Mouse (Mus musculus): ENCODE results near the gene Ckap2l.

Ckap2l gene

DNA sequence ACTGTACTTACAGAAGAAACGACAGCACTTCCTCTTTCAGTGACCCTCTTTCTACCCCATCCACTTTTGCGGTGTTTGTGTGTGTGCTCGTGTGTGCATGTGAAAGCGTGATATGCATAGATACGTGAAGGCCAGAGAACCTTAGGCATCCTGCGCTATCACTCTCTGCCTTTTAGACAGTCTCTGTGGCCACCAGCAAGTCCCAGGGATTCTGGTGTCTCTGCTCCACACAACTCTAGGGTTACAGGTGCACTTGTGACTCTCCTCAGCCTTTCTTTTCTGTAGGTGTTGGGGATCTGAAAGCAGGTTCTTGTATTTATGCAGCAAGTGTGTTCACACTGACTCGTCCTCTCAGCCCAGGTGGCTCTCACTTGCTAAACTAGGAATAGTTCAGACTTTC is 31.7 kb downstream of the Ckap2l start:
- in situ Hi-C loops (cut with MseI, MboI) = no loop called here

DNA sequence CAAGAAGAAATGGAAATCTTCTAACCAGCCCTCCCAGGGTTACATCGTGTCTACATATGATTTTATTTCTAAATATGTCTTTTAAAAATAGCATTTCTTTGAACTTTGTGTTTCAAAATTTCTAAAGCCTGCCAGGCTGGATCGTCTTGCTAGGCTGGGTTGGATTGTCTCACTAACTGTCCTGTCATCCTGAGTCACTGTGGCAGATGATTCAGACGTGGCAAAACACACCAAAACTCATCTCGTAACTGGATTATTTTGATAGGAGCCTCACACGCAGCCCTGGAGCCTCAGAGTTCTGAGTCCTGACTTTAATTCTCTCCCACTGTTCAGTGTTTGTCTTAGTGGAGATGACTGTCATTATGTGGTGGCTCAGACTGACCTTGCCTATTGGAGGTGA is 33.9 kb downstream of the Ckap2l start:
- in situ Hi-C loops (cut with MseI, MboI) = no loop called here

DNA sequence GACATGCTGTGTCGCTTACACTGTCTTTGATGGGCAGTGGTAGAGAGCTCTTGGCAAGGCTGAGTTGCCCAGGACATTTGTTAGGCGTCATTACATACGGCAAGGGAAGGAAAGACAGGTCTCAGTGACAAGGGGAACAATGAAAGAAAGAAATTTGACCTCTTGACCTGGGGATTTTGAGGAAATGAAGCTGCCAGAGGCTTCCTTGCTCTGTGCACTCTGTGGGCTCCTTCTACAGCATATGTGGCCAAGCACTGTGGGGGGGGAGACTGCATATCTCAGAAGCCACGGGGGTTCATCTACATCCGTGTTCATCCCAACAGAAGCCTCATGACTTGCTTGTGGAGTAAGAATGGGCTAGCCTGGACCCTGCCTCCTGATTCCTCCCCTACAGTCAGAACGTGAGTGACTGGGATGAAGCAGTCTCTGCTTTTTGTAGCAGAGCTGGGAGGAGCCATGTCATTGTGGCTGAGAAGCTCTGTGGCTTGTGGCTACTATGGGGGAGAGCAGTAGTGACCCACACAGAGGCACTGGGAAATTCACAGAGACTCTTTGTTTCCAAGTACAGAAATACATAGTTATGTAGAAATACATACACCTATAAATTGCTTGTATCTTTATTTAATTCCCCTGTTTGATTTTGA is 35.7 kb downstream of the Ckap2l start:
- in situ Hi-C loops (cut with MseI, MboI) = no loop called here

DNA sequence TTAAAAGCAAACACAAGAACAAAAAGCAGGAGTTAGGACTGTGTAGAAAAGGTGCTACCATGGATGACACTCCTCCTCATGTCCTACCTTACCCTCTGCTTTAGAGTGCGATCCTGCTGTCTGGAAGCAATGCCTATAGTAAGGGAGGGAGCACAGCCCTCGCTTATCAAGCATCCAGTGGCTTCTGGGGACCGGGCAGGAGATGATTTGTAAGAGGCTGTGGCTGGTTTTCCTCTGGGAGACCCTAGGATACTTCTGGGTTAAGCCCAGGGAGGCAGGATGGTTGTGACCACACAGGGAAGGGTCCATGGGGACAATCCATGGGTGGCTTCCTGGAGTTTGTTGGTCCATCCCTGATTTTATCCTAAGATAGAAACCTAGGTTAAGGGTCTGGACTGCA is 36.4 kb downstream of the Ckap2l start:
- in situ Hi-C loops (cut with MseI, MboI) = no loop called here

DNA sequence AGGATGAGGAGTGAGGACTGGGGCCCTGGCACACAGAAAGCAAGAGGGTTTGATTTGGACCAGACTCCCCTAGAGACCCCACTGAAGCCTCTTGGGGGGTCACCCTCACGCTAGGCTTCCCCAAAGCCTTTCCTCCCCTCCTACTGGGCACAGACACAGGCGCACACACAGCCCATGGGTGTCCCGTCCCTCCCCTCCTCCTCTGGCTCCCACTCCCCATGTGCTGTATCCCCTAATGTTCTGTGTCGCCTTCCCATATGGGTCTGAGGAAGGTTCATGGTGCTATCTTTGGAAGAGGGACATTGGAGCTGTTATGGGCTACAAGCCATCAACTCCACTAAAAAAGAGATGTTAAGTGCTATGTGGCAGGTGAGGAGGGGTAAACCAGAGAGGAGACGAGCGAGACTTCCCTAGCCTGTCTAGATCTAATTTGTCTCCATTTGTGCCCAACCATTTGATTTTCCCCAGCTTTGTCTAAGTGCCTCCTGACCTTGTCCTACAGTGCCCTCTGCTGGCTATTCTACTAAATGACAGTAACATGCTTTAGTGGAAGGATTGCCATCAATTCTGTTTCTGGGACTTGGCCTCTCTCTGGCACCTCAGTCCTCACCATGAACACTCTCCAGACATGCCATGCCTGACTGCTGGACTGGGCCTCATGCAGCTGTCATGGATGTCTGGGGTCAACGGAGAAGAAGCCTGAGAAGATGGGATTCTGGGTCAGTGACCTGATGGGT is 38.4 kb downstream of the Ckap2l start:
- in situ Hi-C loops (cut with MseI, MboI) = loop anchor here in 1 of 2 experiments (5.0 kb wide), 1 partner anchor 81 kb away; no protein-coding TSS in a partner anchor

DNA sequence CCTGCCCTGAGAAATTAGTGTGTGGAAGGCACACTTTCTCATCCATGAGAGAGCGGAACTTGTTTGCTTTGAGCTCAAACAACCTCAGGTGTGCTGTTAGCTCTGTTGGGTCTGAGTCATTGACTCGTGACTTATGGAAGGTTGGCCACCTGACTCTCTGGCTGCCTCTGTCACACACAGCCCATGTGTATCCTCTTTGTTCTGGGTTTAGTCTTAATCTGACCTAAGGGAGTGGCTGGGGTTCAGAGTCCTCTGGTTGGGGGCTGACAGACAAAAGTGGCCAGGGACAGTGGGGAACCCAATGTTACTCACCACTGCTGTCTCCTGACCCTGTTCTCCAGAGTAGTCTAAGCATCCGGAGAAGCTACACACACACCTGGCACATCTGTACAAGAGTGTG is 39.0 kb downstream of the Ckap2l start:
- in situ Hi-C loops (cut with MseI, MboI) = loop anchor here in 1 of 2 experiments (5.0 kb wide), 1 partner anchor 81 kb away; no protein-coding TSS in a partner anchor

DNA sequence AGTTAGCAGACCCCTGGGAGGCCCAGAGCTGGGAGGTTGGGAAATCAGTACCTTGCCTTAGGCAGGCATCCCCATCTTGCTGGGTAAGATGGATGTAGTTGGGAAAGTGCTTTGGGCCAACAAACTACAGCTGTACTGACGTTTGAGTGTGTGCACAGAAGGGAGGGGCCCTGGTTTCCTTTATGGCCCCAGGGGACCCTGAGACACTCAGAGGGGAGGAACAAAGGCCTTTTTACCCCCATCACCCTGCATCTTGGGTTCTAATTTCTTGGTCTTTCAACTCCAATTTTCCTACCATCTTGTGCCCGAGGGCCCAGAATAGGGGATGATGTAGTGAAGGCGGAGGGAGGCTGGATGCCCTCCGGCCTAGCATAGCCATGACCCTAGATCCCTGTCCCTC is 41.0 kb downstream of the Ckap2l start:
- in situ Hi-C loops (cut with MseI, MboI) = loop anchor here in 1 of 2 experiments (5.0 kb wide), 1 partner anchor 79 kb away; no protein-coding TSS in a partner anchor

DNA sequence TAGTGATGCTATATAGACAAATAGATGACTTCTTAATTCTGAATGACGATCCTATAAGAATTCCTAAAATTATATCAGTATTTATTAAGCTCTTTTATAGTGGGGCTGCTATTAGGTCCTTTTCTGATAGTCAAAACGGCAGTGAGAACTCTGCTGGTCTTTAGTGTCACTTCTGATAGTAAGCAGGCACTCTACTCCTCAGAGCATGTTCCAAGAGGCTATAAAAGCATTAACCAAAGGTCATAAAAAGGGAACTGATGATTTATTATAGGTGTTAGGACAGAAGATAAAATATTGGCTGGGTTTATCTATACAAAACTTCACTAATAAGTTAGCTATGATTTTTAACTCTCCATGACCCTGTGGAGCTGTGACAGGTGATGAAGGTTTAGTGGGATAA is 42.9 kb downstream of the Ckap2l start:
- in situ Hi-C loops (cut with MseI, MboI) = no loop called here

DNA sequence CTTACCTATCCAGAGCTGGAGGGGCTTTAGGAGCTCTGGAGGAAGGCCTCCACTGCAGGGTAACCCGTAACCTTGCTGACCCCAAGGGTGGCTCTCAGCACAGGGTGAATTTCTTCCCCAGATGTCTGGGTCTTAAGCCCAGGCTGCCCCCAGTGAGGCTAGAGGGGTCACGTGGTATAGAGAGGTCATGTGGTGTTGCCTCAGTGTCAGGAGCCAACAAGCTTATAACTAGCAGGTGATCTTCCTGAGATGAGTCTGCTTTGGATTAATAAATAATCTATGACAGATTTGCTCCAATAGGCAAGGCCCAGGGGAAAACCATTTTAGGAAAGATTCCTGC is 43.4 kb downstream of the Ckap2l start:
- in situ Hi-C loops (cut with MseI, MboI) = no loop called here

DNA sequence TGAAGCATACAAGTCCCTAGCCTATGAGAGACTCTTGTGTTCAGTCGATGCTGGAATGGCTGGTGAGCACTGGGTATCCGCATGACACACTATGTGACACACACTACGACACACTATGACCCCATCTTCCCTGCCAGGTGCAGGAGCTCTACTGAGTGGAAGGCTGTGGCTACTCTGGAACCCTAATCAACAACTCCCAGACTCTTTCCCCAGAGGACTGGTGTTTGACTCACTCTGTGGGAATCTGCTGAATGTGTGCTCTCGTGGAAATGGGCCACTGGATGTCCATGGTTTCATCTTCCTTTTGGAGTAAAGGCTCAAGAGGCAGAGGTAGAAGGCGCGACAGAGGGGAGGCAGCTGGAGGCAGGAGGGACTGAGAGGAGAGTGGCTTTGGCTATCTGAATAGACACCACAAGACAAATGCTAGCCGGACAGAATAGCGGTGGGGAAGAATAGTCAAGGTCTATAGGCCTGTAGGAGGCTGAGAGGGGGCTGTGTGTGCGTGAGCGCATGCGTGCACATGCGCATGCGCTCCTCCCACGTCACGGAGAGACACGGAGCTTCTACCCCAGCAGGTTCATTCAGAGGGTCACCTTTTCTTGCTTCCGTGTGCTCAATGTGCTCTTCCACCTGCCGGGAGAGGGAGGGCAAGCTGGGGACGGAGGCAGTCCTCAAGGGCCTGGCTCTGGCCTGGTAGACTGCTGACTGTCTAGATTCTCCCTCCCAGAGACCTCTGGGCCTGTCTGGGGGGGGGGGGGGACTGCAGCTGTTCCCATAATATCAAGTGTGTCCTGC is 44.0 kb downstream of the Ckap2l start:
- in situ Hi-C loops (cut with MseI, MboI) = no loop called here

DNA sequence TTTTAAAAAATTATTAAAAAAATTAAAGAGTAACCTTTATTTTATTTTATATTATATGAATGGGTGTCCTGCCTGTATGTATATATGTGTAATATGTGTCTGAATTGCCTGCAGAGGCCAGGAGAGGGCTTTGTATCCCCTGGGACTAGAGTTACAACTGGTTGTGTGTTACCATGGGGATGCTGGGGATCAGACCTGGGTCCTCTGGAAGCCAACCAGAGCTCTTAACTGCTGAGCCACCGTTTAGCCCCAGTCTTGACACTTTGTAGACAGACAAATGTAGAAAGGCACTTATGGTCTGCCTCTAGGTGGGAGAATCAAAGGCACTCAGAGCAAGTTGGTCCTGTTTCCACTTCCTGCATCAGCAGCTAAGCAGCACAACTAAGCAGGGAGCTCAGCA is 47.7 kb downstream of the Ckap2l start:
- in situ Hi-C loops (cut with MseI, MboI) = no loop called here

DNA sequence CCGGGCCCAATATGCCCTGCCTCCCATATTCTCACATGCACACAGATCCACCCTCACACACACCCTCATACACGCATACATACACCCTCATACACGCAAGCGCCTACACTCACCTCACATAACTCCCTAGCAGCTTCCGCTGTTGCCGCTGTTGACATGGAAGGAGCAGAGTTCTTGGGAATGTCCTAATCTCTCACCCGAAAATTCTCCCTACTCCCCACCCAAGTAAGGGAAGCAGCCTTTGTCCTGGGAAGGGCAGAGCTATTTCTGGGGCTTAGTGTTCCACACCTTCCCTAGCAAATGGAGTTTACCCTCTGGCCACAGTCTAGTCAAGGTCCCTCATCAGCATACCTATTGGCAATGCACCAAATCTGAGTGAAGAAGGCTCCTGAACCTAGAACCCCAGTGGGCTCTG is 49.3 kb downstream of the Ckap2l start:
- in situ Hi-C loops (cut with MseI, MboI) = no loop called here

DNA sequence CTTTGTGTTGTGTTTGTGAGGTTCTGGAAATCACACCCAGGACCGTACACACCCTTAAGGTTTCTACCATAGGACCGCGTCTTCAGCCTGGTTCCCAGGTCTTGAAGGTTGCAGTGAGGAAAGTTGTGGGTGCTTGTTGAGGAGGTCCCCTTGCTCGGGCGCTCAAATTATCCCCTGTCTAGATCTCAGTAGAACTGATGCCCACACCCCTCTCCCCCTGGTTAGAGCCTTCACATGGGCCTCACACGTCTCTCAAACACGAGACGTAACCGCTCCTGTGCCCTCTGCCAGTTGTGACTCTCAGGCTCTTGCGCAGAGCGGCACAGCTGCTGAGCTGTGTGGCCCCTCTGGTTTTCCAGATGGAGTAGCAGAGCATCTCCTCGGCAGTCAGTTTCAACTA is 50.1 kb downstream of the Ckap2l start:
- in situ Hi-C loops (cut with MseI, MboI) = no loop called here

DNA sequence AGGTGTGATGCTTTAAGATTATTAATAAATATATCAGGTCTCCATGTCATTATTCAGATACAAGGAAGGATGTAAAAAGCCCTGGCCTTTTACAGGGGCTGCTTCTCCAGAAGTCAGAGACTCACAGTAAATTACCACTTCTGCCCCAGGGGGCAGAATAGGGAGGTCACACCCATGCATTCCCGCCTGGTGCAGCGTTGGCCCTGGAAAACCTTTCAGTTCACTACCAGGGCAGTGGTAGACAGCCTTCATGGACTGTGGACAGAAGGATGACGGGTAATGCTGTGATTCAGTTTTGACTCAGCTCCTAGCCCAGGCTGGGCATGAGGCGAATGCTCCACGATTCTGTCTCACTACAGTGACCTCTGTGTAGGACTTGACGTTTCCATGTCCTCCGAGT is 50.6 kb downstream of the Ckap2l start:
- in situ Hi-C loops (cut with MseI, MboI) = no loop called here

DNA sequence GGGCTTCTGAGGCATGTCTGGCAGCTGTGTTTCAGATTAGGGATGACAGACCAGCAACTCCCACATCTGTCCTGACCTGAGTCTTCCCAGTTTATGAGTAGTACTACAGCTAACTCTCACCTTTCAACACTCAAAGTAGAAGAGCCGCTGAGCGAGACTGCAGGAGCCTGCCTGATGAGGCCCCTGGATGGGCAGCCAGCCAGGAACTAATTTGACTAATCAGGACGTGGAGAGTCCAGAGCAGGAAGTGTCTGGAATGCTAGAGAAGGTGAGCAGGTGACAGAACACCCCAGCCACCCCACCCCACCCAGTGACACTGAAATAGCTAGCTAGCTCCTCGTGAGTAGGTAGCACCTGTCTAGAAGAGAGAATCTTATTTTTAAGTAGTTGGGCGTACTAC is 51.4 kb downstream of the Ckap2l start:
- in situ Hi-C loops (cut with MseI, MboI) = no loop called here

DNA sequence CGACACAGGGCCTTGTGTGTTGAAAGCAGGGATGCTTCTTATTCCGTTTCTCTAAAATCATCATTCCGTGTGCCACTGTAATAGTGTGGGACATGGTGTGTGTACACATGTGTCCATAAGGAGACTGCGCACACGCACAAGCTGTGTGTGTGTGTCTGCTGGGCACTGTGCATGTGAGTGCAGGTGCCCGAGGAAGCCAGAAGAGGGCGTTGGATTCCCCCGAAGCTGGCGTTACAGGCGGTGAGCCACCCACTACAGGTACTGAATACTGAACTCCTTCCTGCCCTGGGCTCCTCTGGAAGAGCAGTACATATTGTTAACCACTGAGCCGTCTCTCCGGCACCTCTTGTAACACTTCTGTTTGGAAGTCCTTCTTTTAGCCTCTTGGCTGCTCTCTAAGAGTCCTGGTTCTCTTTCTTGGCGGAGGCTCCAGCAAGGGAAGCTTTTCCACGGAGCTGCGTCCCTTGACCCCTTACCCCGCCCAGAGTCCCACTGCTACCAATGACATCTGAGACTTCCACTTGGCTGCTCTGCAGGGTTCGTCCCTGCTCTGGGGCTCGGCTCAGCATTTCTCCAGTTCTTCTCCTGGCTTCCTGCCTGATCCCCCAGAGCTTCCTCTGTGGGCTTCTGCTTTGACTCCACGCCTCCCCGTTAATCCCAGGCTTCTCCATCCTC is 52.4 kb downstream of the Ckap2l start:
- in situ Hi-C loops (cut with MseI, MboI) = no loop called here

DNA sequence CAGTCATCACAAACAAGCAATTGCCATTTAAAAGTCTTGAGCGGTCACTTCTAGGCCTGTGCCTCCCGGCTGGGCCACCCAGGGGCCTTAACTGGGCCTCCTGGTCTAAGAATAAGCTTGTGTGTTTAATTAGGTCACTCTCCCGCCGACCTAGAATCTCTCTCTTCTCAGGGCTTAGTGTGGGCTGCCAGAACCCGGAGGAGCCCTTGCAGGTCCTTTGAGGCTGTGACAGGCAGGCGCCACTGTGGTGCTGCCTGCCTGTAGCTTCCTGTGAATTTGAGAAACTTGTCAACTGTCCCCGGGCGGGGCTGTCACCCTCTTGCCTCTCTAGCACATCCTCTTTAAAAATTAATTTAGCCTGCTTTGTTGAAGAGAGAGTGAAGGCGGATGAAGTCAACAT is 53.2 kb downstream of the Ckap2l start:
- in situ Hi-C loops (cut with MseI, MboI) = no loop called here

DNA sequence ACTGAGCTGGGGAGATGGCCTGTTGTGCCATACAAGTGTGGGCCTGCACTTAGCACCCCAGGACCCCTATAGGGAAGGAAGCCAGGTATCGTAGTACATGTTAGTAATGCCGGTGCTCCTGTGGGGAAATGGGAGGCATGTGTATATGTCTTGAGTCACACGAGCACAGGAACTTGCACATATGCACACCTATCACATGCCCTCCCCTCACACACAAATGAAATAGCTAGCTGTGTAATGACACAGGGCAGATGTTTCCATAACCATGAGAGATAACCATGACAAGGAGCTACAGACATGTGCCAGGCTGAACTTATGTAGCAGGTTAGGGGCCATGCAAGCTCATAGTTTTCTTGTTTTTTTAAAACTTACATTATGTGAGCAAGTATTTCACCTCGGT is 54.0 kb downstream of the Ckap2l start:
- in situ Hi-C loops (cut with MseI, MboI) = no loop called here

DNA sequence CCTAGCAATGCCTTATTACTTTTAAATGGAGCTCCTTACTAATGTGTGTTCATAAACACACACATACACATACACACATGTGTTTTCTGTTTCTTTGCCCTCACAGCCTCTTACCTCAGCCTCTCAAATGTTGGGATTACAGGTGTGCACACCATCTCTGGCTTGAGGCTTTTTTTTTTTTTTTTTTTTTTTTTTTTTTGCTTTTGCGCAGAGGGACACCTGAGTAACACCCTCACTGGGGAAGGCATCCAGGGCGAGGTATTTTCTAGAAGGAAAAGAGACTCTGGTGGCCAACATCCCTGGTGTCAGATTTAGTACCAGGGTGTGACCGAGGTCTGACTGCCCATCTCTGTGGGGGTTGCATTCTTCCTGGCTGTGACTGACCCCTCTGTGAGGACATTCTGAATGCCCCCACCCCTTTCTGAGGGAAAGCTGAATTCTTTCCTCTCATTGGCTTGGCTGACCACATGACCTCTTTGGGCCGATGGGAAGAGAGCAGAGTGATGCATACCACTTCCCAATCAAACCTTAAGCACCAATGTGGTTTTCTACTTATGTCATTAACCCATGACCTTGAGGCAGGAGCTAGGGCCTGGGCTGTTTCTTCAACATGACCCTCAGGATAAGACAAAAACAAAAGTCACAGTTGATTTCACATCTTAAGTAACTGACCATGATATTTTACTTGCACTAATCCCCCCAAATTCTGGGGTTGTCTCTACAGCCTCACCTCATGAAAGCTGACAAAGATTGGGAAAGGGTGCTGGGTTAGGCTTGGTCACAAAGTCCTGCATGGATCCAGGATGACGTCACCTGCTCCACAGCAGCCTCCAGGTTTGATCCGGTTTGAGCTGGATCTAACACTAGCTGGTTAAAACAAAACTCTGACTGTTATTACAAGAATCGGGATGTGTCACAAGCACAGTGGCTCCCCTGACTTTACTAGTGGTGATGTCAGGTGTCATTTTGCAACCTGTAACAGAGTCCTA is 54.9 kb downstream of the Ckap2l start:
- in situ Hi-C loops (cut with MseI, MboI) = no loop called here

DNA sequence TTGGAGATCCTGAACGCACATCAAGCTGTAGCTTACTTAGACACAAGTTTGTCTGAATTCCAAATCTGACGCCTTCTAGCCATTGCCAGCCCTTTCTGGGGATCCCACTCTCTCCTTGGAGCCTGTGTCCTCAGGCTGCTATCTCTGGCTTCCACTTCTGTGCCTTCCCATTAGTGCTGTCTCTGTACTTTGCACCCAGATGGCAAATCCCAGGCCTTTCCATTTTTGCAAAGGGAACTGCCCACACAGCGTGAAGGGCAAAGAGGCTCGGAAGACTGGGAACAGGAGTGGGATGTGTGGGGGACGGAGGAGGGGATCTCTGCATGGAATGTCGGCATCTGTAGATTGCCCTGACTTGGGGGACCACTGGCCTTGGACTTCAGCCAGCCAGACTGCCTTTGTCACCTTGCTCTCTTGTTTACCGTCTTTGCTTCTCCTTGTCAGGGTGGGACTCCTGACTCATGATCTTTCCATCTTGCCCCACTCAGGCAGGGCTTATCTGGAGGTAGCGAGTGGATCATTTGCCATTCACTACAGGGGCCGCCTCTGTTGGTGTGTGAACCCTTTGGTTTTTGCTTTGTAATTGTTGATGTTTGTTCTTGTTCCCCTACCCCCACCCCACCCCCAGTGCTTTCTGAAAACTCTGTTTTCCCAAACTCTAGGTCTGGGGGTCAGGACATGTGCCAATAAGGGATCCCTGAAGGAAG is 56.1 kb downstream of the Ckap2l start:
- in situ Hi-C loops (cut with MseI, MboI) = no loop called here

Data from mouse trophoblast stem cell (cell line).